Mouse (Mus musculus): Measurements from ENCODE around the gene Col18a1.

Col18a1 gene

DNA sequence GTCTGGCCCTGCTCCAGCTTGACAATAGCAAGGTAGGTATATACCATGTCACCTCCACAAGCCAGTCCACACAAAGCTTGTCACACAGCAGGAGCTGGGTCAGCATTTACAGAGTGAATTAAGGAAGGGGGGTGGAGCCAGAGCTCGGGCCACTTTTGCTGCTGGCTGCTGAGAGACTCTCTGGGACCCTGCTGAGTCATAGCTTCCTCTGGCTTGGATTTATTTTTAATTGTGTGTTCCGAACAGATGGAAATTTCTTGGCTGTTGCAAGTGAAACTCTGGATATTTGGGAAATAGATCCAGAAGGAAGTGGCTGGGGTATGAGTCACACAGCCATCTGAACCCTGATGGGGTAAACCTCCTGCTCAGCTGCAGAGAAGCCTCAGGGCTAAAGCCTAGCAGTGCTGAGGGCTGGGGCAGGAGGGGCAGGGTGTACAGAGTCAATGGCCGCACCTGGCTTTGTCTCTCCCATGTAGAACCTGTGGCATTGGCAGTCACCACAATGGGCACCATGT is 40.3 kb upstream of the Col18a1 start:
- TF ChIP-seq CTCF (conservative IDR thresholded peaks at IDR 0.05; ENCODE audit: low read length) (no peak), POU5F1 (IDR thresholded peaks at IDR 0.05; ENCODE audit: borderline replicate concordance, low read length) (no peak), NANOG (IDR thresholded peaks at IDR 0.05; ENCODE audit: borderline replicate concordance, low read length) (no peak)
- Histone ChIP-seq H3K4me3 (replicated peaks; ENCODE audit: low read length) (no peak overlapping the region), H3K27me3 (ENCODE audit: insufficient read depth, low read length) (no peaks in the 10 kb centered on the region), H3K36me3 (ENCODE audit: insufficient read depth, low read length) (no peaks in the 10 kb centered on the region), H3K4me1 (replicated peaks; ENCODE audit: low read depth, low read length) (peaks cover 79% of the 10 kb centered on the region), H3K9me3 (ENCODE audit: low read length) (peaks cover 8% of the 10 kb centered on the region)

DNA sequence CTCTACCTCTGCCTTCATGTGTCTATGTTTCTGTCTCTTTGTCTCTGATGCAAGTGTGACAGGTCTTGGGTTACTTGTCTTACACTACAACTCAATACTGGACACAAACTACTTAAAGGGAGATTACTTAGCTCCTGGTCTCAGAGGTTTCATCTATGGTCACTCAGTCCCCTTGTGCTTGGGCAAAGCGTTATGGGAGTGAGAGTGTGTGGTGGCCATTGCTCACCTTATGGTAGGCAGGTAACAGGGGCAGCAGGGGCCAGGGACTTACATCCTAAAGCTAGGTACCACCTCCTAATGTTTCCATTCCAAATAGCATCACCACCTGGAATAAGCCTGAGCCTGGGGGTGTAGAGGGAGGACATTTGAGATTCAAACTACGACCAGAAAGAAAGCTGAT is 39.8 kb upstream of the Col18a1 start:
- Histone ChIP-seq H3K4me3 (replicated peaks; ENCODE audit: low read length) (no peak overlapping the region), H3K4me1 (replicated peaks; ENCODE audit: low read depth, low read length) (peaks cover 79% of the 10 kb centered on the region), H3K27me3 (ENCODE audit: insufficient read depth, low read length) (no peaks in the 10 kb centered on the region), H3K9me3 (ENCODE audit: low read length) (peaks cover 8% of the 10 kb centered on the region), H3K36me3 (ENCODE audit: insufficient read depth, low read length) (no peaks in the 10 kb centered on the region)
- TF ChIP-seq NANOG (IDR thresholded peaks at IDR 0.05; ENCODE audit: borderline replicate concordance, low read length) (no peak), POU5F1 (IDR thresholded peaks at IDR 0.05; ENCODE audit: borderline replicate concordance, low read length) (no peak), CTCF (conservative IDR thresholded peaks at IDR 0.05; ENCODE audit: low read length) (no peak)

DNA sequence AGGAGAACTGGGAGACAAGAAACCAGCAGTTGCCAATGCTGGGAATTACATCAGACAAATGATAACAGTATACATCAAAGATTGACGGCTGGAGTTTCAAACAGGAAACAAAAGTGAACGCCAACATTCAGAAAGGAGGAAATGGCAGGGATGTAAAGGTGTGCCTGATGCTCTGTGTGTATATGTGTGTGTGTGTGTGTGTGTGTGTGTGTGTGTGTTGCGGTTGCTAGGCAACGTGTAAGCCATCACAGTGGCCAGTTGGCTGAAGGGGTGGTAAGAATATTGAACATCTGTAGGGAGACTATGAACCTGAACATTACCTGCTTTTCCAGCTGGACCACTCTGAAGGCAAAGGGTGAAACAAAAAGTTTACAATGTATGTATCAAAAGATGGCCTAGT is 37.6 kb upstream of the Col18a1 start:
- H3K4me1 ChIP-seq (replicated peaks; ENCODE audit: low read depth, low read length): peaks cover 87% of the 10 kb centered on the region
- no peaks in the 10 kb centered on the region for H3K27me3 ChIP-seq (ENCODE audit: insufficient read depth, low read length)
- no peak for TF ChIP-seq CTCF (conservative IDR thresholded peaks at IDR 0.05; ENCODE audit: low read length)
- TF ChIP-seq NANOG (IDR thresholded peaks at IDR 0.05; ENCODE audit: borderline replicate concordance, low read length): no peak
- TF ChIP-seq POU5F1 (IDR thresholded peaks at IDR 0.05; ENCODE audit: borderline replicate concordance, low read length): no peak
- H3K4me3 ChIP-seq (replicated peaks; ENCODE audit: low read length): no peak overlapping the region
- no peaks in the 10 kb centered on the region for H3K36me3 ChIP-seq (ENCODE audit: insufficient read depth, low read length)
- no peaks in the 10 kb centered on the region for H3K9me3 ChIP-seq (ENCODE audit: low read length)

DNA sequence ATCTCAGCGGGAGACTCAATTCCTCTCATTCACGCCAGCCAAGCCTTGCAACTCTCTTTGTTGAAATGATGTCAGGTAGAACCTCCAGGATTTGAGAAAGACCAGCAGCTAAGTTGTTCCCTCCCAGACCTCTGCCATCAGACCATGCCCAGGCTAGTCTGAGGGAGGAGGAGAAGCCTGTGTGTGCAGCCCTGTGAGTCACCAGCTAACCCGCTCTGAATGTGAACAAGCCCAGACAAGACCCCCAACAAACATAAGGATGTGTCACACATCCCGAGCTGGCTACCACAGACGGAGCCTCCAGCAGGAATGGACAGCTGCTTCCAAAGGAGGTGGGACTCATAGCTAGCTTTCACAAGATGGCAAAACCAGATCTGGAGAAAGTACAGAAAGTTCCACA is 35.6 kb upstream of the Col18a1 start:
- H3K4me1 ChIP-seq (replicated peaks; ENCODE audit: low read depth, low read length): peaks cover 95% of the 10 kb centered on the region
- peak; percentile 84 for TF ChIP-seq NANOG (IDR thresholded peaks at IDR 0.05; ENCODE audit: borderline replicate concordance, low read length)
- no peak for TF ChIP-seq POU5F1 (IDR thresholded peaks at IDR 0.05; ENCODE audit: borderline replicate concordance, low read length)
- 0 out of 2 replicates have a peak overlapping the region, but pooled peaks have one; percentile 71 for H3K4me3 ChIP-seq (replicated peaks; ENCODE audit: low read length)
- no peaks in the 10 kb centered on the region for H3K9me3 ChIP-seq (ENCODE audit: low read length)
- no peaks in the 10 kb centered on the region for H3K36me3 ChIP-seq (ENCODE audit: insufficient read depth, low read length)
- no peaks in the 10 kb centered on the region for H3K27me3 ChIP-seq (ENCODE audit: insufficient read depth, low read length)

DNA sequence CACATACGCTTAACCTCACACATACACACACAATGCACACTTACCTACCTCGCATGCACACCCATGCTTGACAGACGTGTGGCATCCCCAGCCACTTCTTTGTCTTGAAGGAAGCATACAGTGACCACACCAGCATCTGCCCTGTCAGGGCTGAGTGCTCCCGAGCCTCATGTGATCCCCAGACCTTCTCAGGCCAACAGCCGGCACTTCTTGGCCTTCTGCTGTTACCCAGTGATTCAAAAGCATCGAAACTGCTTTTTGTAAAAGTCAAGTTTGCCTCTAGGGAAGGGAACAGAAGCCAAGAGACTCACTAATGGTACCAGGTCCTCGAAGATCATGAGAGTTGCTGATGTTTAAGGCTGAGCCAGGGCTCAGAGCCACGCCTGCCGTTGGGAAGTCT is 33.9 kb upstream of the Col18a1 start:
- TF ChIP-seq NANOG (IDR thresholded peaks at IDR 0.05; ENCODE audit: borderline replicate concordance, low read length) (no peak), CTCF (conservative IDR thresholded peaks at IDR 0.05; ENCODE audit: low read length) (no peak)
- H3K27me3 ChIP-seq (ENCODE audit: insufficient read depth, low read length): no peaks in the 10 kb centered on the region
- no peaks in the 10 kb centered on the region for H3K9me3 ChIP-seq (ENCODE audit: low read length)
- H3K4me3 ChIP-seq (replicated peaks; ENCODE audit: low read length): peak overlapping the region; percentile 71
- peaks cover 95% of the 10 kb centered on the region for H3K4me1 ChIP-seq (replicated peaks; ENCODE audit: low read depth, low read length)
- H3K36me3 ChIP-seq (ENCODE audit: insufficient read depth, low read length): no peaks in the 10 kb centered on the region

DNA sequence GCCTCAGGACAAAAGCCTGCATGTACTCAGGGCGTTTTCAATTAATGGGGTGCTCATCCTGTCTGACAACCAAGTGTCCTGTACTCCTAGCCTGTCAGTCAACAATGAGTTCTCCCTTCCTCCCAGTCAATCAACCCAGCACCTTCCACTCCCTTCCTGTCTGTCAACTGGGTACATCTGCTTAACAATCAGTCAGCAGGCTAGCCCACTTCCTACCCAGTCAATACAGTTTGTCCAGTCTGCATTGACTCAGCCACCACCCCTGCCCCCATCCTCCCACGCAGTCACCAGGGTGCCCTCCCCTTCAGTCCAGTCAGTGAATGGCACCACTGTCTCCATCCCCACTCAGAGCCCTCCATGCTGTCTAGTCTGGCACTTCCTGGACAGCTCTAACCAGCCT is 32.9 kb upstream of the Col18a1 start:
- no peaks in the 10 kb centered on the region for H3K9me3 ChIP-seq (ENCODE audit: low read length)
- TF ChIP-seq NANOG (IDR thresholded peaks at IDR 0.05; ENCODE audit: borderline replicate concordance, low read length): no peak
- TF ChIP-seq POU5F1 (IDR thresholded peaks at IDR 0.05; ENCODE audit: borderline replicate concordance, low read length): peak; percentile 10; the same call in 1 of the 2 replicates
- TF ChIP-seq CTCF (conservative IDR thresholded peaks at IDR 0.05; ENCODE audit: low read length): no peak
- H3K4me3 ChIP-seq (replicated peaks; ENCODE audit: low read length): peak overlapping the region; percentile 71
- peaks cover 95% of the 10 kb centered on the region for H3K4me1 ChIP-seq (replicated peaks; ENCODE audit: low read depth, low read length)
- H3K27me3 ChIP-seq (ENCODE audit: insufficient read depth, low read length): no peaks in the 10 kb centered on the region
- H3K36me3 ChIP-seq (ENCODE audit: insufficient read depth, low read length): no peaks in the 10 kb centered on the region

DNA sequence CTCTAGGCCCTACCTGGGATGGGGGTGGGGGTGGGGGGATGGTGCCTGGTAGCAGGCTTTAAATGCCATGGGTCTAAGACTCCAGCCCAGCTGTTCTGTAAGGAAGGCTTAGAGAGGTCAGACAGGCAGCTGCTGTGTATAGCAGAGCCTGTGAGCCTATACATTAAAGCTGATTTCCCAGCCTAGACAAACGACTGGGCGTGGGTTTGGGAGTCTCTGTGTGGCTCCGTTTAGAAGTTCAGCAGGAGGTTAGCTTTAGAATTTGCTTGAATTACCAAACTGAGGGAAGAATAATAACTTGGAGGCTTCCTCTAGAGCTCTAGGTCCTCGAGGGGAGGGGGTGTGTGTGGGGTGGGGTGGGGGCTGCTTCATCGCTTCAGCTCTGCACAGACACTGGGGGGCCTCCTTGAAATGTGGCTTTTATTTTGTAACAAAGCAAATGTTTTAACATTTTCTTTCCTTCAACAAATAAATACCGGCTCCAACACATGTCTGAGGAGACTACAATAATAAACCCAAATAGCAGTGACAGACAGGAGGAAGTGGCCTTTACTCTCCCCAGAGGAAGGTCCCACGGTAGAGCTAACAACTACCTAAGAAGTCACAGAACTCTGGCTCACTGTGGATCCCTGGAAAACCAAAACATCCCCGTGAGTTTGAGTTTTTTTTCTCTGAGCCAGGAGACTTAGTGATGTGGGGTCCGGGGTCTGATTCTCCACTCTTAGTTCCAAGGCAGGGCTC is 31.3 kb upstream of the Col18a1 start:
- Histone ChIP-seq H3K4me1 (replicated peaks; ENCODE audit: low read depth, low read length) (peaks cover 96% of the 10 kb centered on the region), H3K27me3 (ENCODE audit: insufficient read depth, low read length) (no peaks in the 10 kb centered on the region), H3K36me3 (ENCODE audit: insufficient read depth, low read length) (no peaks in the 10 kb centered on the region), H3K4me3 (replicated peaks; ENCODE audit: low read length) (peak overlapping the region; percentile 71), H3K9me3 (ENCODE audit: low read length) (no peaks in the 10 kb centered on the region)
- TF ChIP-seq CTCF (conservative IDR thresholded peaks at IDR 0.05; ENCODE audit: low read length): no peak
- TF ChIP-seq NANOG (IDR thresholded peaks at IDR 0.05; ENCODE audit: borderline replicate concordance, low read length): no peak
- TF ChIP-seq POU5F1 (IDR thresholded peaks at IDR 0.05; ENCODE audit: borderline replicate concordance, low read length): no peak

DNA sequence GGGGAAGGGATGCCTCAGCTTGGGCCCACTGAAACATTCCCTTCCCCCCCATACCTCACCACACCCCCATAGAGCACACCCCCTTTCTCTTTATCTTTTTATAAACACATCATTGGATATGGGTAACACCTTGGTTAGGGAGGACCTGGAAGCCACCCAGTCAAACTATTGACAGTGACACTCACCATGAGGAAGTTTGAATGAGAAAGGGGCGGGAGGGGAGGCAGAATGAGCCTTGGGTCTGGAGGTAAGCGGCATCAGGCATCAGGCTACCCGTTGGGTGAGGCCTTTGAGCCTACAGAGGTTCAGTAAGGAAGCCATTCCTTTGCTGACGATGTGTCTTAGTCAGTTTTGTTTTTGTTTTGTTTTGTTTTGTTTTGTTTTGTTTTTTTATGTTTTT is 30.3 kb upstream of the Col18a1 start:
- no peaks in the 10 kb centered on the region for H3K9me3 ChIP-seq (ENCODE audit: low read length)
- no peaks in the 10 kb centered on the region for H3K27me3 ChIP-seq (ENCODE audit: insufficient read depth, low read length)
- peak overlapping the region; percentile 71 for H3K4me3 ChIP-seq (replicated peaks; ENCODE audit: low read length)
- peaks cover 96% of the 10 kb centered on the region for H3K4me1 ChIP-seq (replicated peaks; ENCODE audit: low read depth, low read length)
- H3K36me3 ChIP-seq (ENCODE audit: insufficient read depth, low read length): no peaks in the 10 kb centered on the region
- TF ChIP-seq CTCF (conservative IDR thresholded peaks at IDR 0.05; ENCODE audit: low read length) (no peak), POU5F1 (IDR thresholded peaks at IDR 0.05; ENCODE audit: borderline replicate concordance, low read length) (no peak), NANOG (IDR thresholded peaks at IDR 0.05; ENCODE audit: borderline replicate concordance, low read length) (no peak)

DNA sequence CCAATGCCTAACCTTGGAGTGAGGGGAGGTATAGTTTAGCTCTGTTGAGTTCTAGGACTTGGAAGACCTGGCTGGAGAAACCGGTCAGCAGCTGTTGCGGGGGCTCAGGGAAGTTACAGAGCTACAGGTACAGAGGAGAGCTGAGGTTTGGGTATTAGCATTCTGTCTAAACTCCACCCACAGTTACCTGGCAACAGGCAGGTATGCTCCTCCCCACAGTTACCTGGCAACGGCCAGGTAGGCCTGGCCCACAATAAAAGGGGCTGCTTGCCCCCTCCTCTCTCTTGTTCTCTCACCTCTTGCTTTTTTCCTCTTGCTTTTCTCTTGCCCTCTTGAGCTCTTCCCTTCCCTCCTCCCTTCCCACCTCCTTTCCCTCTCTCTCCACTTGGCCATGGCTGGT is 29.8 kb upstream of the Col18a1 start:
- H3K36me3 ChIP-seq (ENCODE audit: insufficient read depth, low read length): no peaks in the 10 kb centered on the region
- peak overlapping the region; percentile 55 for H3K4me3 ChIP-seq (replicated peaks; ENCODE audit: low read length)
- H3K27me3 ChIP-seq (ENCODE audit: insufficient read depth, low read length): no peaks in the 10 kb centered on the region
- no peak for TF ChIP-seq NANOG (IDR thresholded peaks at IDR 0.05; ENCODE audit: borderline replicate concordance, low read length)
- no peak for TF ChIP-seq CTCF (conservative IDR thresholded peaks at IDR 0.05; ENCODE audit: low read length)
- no peak for TF ChIP-seq POU5F1 (IDR thresholded peaks at IDR 0.05; ENCODE audit: borderline replicate concordance, low read length)
- H3K4me1 ChIP-seq (replicated peaks; ENCODE audit: low read depth, low read length): peaks cover 95% of the 10 kb centered on the region
- H3K9me3 ChIP-seq (ENCODE audit: low read length): no peaks in the 10 kb centered on the region

Measured in E14TG2a.4 (cell line).